Mouse (Mus musculus) neural tube, embryonic 12.5 days (tissue): ENCODE measurements around the gene Olfr1288. TPM values are rescaled to one million over a fixed set of nuclear protein-coding genes. Genes with fewer than 3 reads are reported as not detected.

Source experiments
- ATAC-seq: fragments of 200-750 bp; cut with Nextera tagmentation; 2 replicates; pipeline ENCODE4 v1.8.0; 2017; ENCODE audit warnings: low read depth, mild to moderate bottlenecking, moderate TSS enrichment, moderate library complexity; ENCODE audit not compliant: low FRiP score
- H3K27ac ChIP-seq: fragments of 300-500 bp; sonication (generic); 2 replicates; pipeline ENCODE4 v1.5.1; 2016
- H3K27me3 ChIP-seq: fragments of 300-500 bp; sonication (generic); replicated peaks from 2 replicates; pipeline ENCODE4 v1.6.1; 2016; ENCODE audit warnings: mild to moderate bottlenecking
- H3K36me3 ChIP-seq: fragments of 300-500 bp; sonication (generic); 2 replicates; pipeline ENCODE4 v1.6.1; 2016; ENCODE audit warnings: mild to moderate bottlenecking
- H3K4me1 ChIP-seq: fragments of 300-500 bp; sonication (generic); 2 replicates; pipeline ENCODE4 v1.6.1; 2016
- H3K4me2 ChIP-seq: fragments of 300-500 bp; sonication (generic); replicated peaks from 2 replicates; pipeline ENCODE4 v1.6.1; 2016; ENCODE audit warnings: mild to moderate bottlenecking
- H3K4me3 ChIP-seq: fragments of 300-500 bp; sonication (generic); 2 replicates; pipeline ENCODE4 v1.5.1; 2016
- H3K9ac ChIP-seq: fragments of 300-500 bp; sonication (generic); 2 replicates; pipeline ENCODE4 v1.6.1; 2016; ENCODE audit warnings: mild to moderate bottlenecking
- H3K9me3 ChIP-seq: fragments of 300-500 bp; sonication (generic); 2 replicates; pipeline ENCODE4 v1.6.1; 2016; ENCODE audit warnings: mild to moderate bottlenecking
- WGBS: fragments of 180-500 bp; shearing (Covaris S2); methylation state at CpG from one replicate; pipeline ENCODE4 v1.1.7; 2016; 5-methylcytosine and 5-hydroxymethylcytosine counted together
- polyA plus RNA-seq: library from polyadenylated mRNA; unstranded; fragments of >200 nt; fragmentation: Nextera tagmentation; extraction: Ambion mirVana; gene quantifications from 2 replicates; pipeline ENCODE4 v1.2.1, GENCODE M21; 2016

The Olfr1288 gene
- polyA plus RNA-seq, result not detected in 2 replicates

GRCm38 (mm10) chr2:111473801-111474200 lies at the start of gene Olfr1288:
Olfr1288 (plus strand) TSS chr2:111474101.
- H3K27me3 ChIP-seq, result no peaks in the 10 kb centered on the region
- H3K27ac ChIP-seq, result no peak within 1 kb of the TSS
- H3K4me2 ChIP-seq, result no peak within 1 kb of the TSS
- 89% methylated on average over 1 of the region's 1 CpGs for WGBS
- H3K9me3 ChIP-seq, result no peaks in the 10 kb centered on the region
- ATAC-seq, result no peak
- H3K36me3 ChIP-seq, result no peaks in the 10 kb centered on the region
- H3K9ac ChIP-seq, result no peak within 1 kb of the TSS
- no peak within 1 kb of the TSS for H3K4me3 ChIP-seq
- no peaks in the 10 kb centered on the region for H3K4me1 ChIP-seq

- no peak within 1 kb of the TSS for H3K27ac ChIP-seq
- H3K27me3 ChIP-seq, result no peaks in the 10 kb centered on the region
- 63% methylated on average over 1 of the region's 1 CpGs for WGBS
- no peak within 1 kb of the TSS for H3K4me3 ChIP-seq
- H3K4me1 ChIP-seq, result no peaks in the 10 kb centered on the region
- H3K9ac ChIP-seq, result no peak within 1 kb of the TSS
- no peaks in the 10 kb centered on the region for H3K9me3 ChIP-seq
- ATAC-seq, result no peak
- no peaks in the 10 kb centered on the region for H3K36me3 ChIP-seq
- no peak within 1 kb of the TSS for H3K4me2 ChIP-seq
These were observed 25.1 kb upstream of the Olfr1288 start, which contains the start of gene Olfr1287 for GRCm38 (mm10) chr2:111448842-111449241. Olfr1287 (plus strand) TSS chr2:111449142.

- Histone ChIP-seq H3K27me3 (no peaks in the 10 kb centered on the region), H3K27ac (no peak within 1 kb of the TSS), H3K4me1 (no peaks in the 10 kb centered on the region), H3K36me3 (no peaks in the 10 kb centered on the region), H3K4me3 (no peak within 1 kb of the TSS), H3K9me3 (no peaks in the 10 kb centered on the region), H3K4me2 (no peak within 1 kb of the TSS), H3K9ac (no peak within 1 kb of the TSS)
- ATAC-seq, result no peak
- WGBS, result 86% methylated on average over 1 of the region's 1 CpGs
These were observed 6.6 kb downstream of the Olfr1288 start, which contains the start of gene Olfr1289 for GRCm38 (mm10) chr2:111480519-111480918. Olfr1289 (plus strand) TSS chr2:111480819.

GRCm38 (mm10) chr2:111493729-111494128 lies 19.8 kb downstream of the Olfr1288 start, which contains the start of gene Olfr1290:
Olfr1290 (minus strand) TSS chr2:111493829.
- no peak for ATAC-seq
- 84% methylated on average over 5 of the region's 5 CpGs for WGBS
- Histone ChIP-seq H3K4me1 (no peaks in the 10 kb centered on the region), H3K9me3 (no peaks in the 10 kb centered on the region), H3K4me2 (no peak within 1 kb of the TSS), H3K4me3 (no peak within 1 kb of the TSS), H3K27ac (no peak within 1 kb of the TSS), H3K27me3 (no peaks in the 10 kb centered on the region), H3K36me3 (no peaks in the 10 kb centered on the region), H3K9ac (no peak within 1 kb of the TSS)

GRCm38 (mm10) chr2:111496880-111497279 lies 23.0 kb downstream of the Olfr1288 start, which contains the start of gene Olfr1291-ps1:
Olfr1291-ps1 (plus strand) TSS chr2:111497180.
- no peaks in the 10 kb centered on the region for H3K36me3 ChIP-seq
- H3K9ac ChIP-seq, result no peak within 1 kb of the TSS
- 94% methylated on average over 3 of the region's 3 CpGs for WGBS
- H3K4me1 ChIP-seq, result no peaks in the 10 kb centered on the region
- H3K4me2 ChIP-seq, result no peak within 1 kb of the TSS
- H3K27me3 ChIP-seq, result no peaks in the 10 kb centered on the region
- no peak within 1 kb of the TSS for H3K27ac ChIP-seq
- no peak for ATAC-seq
- no peaks in the 10 kb centered on the region for H3K9me3 ChIP-seq
- H3K4me3 ChIP-seq, result no peak within 1 kb of the TSS

- Histone ChIP-seq H3K9ac (no peak overlapping the region), H3K36me3 (no peaks in the 10 kb centered on the region), H3K27ac (no peak overlapping the region), H3K4me3 (no peak overlapping the region), H3K27me3 (no peaks in the 10 kb centered on the region), H3K4me2 (no peak overlapping the region), H3K4me1 (no peaks in the 10 kb centered on the region), H3K9me3 (peaks cover 7% of the 10 kb centered on the region; the same call in 1 of the 2 replicates)
- WGBS, result 92% methylated on average over 10 of the region's 10 CpGs
- ATAC-seq, result no peak
These were observed 43.5 kb downstream of the Olfr1288 start for GRCm38 (mm10) chr2:111517451-111517850.

- Histone ChIP-seq H3K9ac (no peak within 1 kb of the TSS), H3K4me1 (no peaks in the 10 kb centered on the region), H3K4me2 (no peak within 1 kb of the TSS), H3K27me3 (no peaks in the 10 kb centered on the region), H3K9me3 (0 out of 2 replicates have a peak, but pooled peaks cover 4% of the 10 kb centered on the region), H3K4me3 (no peak within 1 kb of the TSS), H3K36me3 (no peaks in the 10 kb centered on the region), H3K27ac (no peak within 1 kb of the TSS)
- 95% methylated on average over 1 of the region's 1 CpGs for WGBS
- ATAC-seq, result no peak
These were observed 51.0 kb downstream of the Olfr1288 start, which contains the start of gene Olfr1293-ps for GRCm38 (mm10) chr2:111524903-111525302. Olfr1293-ps (plus strand) TSS chr2:111525203.

Other genes with a start within 250 kb of the Olfr1288 start
- not detected in 2 replicates for gene 4930430A15Rik, start 244.5 kb upstream of the Olfr1288 start, polyA plus RNA-seq
- gene Olfr1275, start 238.8 kb upstream of the Olfr1288 start, polyA plus RNA-seq, result not detected in 2 replicates
- not detected in 2 replicates for gene Olfr1276, start 219.6 kb upstream of the Olfr1288 start, polyA plus RNA-seq
- gene Olfr1277, start 200.0 kb upstream of the Olfr1288 start, polyA plus RNA-seq, result not detected in 2 replicates
- not detected in 2 replicates for gene Olfr1278, start 184.0 kb upstream of the Olfr1288 start, polyA plus RNA-seq
- not detected in 2 replicates for gene Olfr1279, start 173.5 kb upstream of the Olfr1288 start, polyA plus RNA-seq
- not detected in 2 replicates for gene Olfr1280, start 160.1 kb upstream of the Olfr1288 start, polyA plus RNA-seq
- not detected in 2 replicates for gene Olfr1281, start 147.6 kb upstream of the Olfr1288 start, polyA plus RNA-seq
- gene Olfr1282, start 138.0 kb upstream of the Olfr1288 start, polyA plus RNA-seq, result not detected in 2 replicates
- not detected in 2 replicates for gene Olfr1283, start 107.3 kb upstream of the Olfr1288 start, polyA plus RNA-seq
- gene Olfr1284, start 98.6 kb upstream of the Olfr1288 start, polyA plus RNA-seq, result not detected in 2 replicates
- gene Olfr1286, start 51.0 kb upstream of the Olfr1288 start, polyA plus RNA-seq, result not detected in 2 replicates
- not detected in 2 replicates for gene Olfr1287, start 25.0 kb upstream of the Olfr1288 start, polyA plus RNA-seq
- gene Olfr1289, start 6.7 kb downstream of the Olfr1288 start, polyA plus RNA-seq, result not detected in 2 replicates
- gene Olfr1290, start 19.7 kb downstream of the Olfr1288 start, polyA plus RNA-seq, result not detected in 2 replicates
- not detected in 2 replicates for gene Olfr1291-ps1, start 23.1 kb downstream of the Olfr1288 start, polyA plus RNA-seq
- gene Olfr1293-ps, start 51.1 kb downstream of the Olfr1288 start, polyA plus RNA-seq, result not detected in 2 replicates
- not detected in 2 replicates for gene Olfr1294, start 66.2 kb downstream of the Olfr1288 start, polyA plus RNA-seq
- not detected in 2 replicates for gene Olfr1295, start 95.6 kb downstream of the Olfr1288 start, polyA plus RNA-seq
- gene Olfr1297, start 152.4 kb downstream of the Olfr1288 start, polyA plus RNA-seq, result not detected in 2 replicates
- gene Olfr1298, start 175.1 kb downstream of the Olfr1288 start, polyA plus RNA-seq, result not detected in 2 replicates
- gene Olfr1299, start 187.3 kb downstream of the Olfr1288 start, polyA plus RNA-seq, result not detected in 2 replicates